Mouse (Mus musculus) heart, adult 8-10 months (tissue): ENCODE measurements at regions not wholly inside any gene's neighbourhood (a gene's known extent, or its start where the extent isn't known, plus 50 kb on each side); places are given as distances from the start of the nearest gene placed in this dataset.
A peak's percentile ranks its signal among the peaks of the same experiment; 100 is the strongest.

ENCODE experiments used
- DNase-seq: peaks from one replicate; pipeline ENCODE4 v3.0.0; 2022; ENCODE audit warnings: low spot score

- DNase-seq = no peak
Measured at GRCm38 (mm10) chr9:117967080-117967479, 73.2 kb upstream of the Azi2 start.

DNA sequence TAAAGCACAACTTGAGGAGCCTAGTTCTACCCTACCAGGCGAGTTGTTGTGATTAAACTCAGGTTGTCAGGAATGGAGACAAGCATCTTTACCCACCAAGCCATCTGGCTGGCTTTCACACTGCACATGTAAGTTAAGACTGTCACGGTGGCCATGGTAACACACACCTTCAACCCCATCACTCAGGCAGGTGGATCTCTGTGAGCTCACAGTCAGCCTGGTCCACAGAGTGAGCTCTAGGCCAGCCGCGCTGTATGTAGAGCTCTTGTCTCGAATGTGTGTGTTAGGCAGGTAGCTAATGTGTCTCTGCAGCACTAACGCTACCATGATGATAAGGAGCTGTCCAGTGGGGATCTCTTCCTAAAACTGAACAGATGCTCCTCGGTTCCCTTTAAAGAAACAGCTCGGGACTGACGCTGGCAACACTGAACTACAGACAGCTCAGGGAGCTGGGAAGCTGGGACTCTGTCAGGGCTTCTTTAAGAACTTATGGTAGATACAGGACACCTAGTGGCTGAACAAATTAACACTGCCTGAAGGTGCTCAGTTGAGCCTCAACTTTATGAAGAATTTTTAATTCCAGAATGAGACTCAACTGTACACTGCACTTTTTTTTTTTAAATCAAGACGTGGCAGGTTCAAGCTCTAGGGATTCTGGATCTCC lies 73.8 kb upstream of the Azi2 start:
- peak; percentile 19 for DNase-seq

DNA sequence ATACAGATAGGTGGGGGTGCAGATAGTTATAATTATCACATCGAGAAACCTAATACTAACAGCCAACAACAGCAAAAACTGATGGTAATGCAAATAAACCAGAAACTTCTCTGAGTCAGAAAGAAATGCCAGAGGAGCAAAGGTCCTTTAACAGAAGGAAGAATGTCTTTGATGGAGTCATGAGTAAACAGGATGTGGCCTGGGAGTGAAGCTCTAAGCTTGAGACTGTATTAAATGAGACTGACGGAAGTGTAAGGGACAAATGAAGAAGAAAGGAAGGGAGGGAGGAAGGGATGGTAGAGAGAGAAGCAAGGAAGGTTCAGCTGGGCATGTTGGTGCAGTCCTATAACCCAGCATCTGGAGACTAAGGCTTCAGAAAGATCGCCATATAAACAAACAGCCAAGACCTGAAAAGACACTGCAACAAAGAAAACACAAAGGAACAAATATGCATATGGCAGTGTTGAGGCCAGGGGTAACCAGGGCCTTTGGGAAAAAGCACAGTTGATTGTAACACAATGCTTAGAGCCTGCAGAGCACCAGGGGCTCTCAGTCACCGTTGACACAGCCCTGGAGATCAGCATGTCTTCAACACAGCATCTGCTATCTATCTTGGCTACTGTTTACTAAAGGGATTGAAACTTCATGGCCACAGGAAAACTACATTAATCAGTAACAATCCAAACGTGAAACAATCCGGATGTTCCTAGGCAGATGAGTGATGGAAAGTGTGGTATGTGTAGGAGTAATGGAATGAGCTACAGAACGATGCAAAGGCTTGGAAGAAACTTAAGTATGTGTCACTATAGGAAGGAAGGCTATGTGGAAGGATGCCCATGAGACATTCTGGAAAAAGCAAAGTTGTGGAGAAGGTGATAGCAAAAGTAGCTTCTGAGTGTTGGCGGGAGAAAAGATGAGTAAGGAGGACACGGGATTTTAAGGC lies 77.9 kb upstream of the Azi2 start:
- DNase-seq = no peak

DNA sequence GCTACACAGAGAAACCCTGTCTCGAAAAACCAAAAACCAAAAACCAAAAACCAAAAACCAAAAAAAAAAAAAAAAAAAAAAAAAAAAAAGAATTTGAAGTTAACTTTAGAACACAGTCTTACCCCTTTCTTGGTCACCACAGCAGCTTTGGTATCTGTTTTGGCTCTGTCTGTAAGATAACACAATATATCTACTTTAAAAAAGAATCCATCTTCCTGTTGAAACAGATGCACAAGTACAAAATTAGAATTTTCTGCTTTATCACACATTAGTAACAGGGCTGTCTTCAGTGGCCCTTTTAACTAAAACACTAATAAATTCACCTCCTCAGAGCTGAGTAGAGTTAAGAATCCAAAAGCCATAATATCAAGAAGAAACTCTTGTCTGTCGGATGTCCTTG lies 80.5 kb upstream of the Azi2 start:
- no peak for DNase-seq

DNA sequence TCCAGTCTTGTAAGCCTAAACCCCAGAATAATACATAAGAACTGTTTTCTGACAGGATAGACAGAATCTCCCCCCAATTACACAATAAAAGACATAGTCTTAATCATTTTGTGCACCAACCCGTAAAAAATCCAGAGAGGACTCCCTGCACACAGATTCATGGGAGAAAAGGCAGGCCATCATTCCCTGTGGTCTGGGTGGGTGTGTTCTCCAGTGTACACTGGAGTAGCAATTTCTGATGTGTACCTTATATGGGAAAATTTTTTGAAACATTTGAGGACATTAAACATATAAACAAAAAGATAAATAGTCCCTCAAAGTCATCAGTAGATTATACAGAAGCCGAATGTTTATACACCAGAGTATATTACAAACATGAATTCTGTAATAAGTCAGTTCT lies 83.1 kb upstream of the Azi2 start:
- DNase-seq = no peak

- peak; percentile 39 for DNase-seq
Measured at GRCm38 (mm10) chr9:117956691-117957090, 83.6 kb upstream of the Azi2 start.

DNA sequence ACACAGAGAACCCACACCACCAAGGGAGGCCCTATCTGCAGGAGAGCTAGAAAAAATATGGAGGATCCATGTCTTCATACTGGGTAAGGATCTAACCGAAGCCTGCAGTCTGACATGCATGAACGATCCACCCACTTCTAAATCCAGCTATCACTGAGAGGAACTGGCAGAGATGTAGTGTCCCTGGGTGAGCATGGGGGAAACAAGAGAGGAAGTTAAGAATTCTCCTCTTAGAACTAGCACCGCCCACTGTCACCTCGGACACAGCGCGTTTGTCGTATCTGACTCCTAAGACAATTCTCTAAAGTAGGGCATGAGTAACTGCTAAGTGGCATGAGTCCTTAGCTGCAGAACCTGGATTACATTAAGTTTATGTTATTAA lies 112.8 kb upstream of the Azi2 start:
- DNase-seq = no peak

DNA sequence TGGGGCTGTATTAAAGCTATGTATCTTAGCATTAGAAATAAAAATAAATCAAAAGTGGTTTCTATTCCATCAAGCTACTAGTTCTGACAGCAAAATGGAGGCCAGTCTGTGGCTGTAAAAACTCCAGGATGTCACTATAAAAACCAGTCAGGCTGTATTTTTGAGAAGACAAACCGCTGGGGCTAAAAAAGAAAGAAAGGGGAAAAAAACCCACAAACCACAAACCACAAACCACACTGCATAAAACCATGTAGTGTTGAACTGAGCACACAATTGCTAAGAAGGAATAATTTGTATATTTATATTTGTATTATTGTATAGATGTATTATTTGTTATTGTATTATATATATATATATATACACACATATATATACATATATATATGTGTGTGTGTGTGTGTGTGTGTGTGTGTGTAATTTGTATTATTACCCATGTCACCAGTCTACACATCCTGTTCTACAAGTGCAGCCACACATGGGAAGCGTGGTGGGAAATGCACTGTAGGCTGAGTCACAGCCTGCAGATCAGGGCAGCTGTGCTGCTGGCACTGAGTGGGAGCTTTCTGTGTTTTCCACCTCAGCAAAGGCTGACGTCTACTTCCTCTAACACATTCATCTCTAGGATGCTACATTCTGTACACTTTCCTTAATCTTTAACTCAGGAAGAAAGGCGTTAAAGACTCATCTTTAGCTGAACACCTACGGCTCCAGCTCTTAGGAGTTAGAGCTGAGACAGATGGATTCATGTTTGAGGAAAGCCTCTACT lies 113.4 kb upstream of the Azi2 start:
- DNase-seq = no peak

DNA sequence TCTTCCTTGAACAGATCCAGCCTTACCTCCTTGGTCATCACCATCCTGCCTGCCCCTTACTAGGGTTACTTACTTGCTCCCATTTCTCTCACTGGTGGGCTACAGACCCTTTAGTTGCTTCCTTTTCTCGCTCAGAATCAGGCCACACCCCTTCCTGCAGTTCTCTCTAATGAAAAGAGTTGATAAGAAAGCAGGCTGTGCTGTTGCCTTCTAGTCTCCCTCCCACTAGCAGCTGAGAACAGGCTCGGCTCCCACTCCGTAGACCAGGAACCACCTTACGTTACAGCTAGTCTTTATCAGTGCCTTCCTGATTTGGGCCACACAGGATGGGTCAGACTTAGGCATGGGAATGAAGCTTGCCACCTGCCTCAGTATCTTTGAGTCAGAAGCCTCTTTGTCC lies 117.3 kb upstream of the Azi2 start:
- DNase-seq = no peak

DNA sequence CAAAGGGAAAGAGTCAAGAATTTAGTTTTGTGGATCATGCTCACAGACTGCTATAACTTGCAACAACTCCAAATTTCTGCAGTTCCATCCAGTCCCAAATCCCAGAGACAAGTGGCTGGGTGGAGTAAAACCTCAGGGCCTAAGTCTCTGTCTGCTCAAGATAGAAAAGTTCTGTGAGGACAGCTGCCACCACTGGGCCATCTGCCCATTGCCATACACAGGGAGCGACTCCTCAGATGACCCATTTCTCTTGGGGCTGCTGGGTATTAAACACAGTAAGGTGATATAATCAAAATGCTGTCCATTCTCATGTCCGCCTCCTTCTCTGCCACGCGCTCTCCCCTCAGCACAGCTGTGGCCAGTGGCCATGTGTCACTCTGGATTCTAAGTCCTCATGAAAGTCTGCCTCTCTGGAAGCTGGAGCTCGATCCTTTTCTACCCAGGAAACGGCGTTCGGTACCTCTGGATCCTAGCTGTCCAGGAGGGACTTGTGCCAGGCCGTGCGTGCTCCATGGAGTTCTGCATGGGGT lies 132.3 kb upstream of the Azi2 start:
- no peak for DNase-seq

DNA sequence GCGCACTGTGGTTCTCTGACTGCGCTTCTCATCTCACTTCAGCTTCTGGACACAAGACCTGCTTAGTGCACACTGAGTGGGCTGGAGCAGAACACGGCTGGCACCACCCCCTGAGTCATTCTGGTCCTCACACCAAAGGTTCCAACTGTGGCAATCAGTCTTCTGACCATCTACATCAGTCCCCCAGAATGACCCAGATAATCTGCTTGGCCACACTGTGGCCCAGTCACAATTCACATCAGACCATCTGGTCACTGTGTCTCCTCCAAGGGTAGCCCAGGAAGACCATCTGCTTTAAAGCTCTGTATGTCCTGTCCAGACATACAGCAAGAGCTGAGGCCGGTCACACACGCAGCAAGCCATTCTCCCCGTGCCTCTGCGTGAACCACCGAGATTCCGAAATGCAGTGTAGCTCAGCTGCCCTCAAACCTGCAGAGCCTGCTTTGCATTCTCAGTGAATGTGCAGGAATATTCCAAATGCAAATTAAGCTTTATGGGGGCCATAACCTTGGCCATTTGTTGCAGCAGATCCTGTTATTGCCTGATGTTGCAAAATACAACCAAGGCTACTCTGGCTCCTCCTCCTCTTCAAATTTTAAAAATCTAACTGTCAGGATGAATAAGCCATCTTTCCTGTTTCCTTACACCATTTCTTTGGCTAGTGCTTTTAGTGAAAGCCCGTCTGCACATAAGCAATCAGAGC lies 135.1 kb upstream of the Azi2 start:
- DNase-seq = no peak

GRCm38 (mm10) chr9:117904621-117905020 lies 135.7 kb upstream of the Azi2 start:
- DNase-seq = no peak

GRCm38 (mm10) chr9:117903025-117903424 lies 137.3 kb upstream of the Azi2 start:
- DNase-seq = peak; percentile 7

DNA sequence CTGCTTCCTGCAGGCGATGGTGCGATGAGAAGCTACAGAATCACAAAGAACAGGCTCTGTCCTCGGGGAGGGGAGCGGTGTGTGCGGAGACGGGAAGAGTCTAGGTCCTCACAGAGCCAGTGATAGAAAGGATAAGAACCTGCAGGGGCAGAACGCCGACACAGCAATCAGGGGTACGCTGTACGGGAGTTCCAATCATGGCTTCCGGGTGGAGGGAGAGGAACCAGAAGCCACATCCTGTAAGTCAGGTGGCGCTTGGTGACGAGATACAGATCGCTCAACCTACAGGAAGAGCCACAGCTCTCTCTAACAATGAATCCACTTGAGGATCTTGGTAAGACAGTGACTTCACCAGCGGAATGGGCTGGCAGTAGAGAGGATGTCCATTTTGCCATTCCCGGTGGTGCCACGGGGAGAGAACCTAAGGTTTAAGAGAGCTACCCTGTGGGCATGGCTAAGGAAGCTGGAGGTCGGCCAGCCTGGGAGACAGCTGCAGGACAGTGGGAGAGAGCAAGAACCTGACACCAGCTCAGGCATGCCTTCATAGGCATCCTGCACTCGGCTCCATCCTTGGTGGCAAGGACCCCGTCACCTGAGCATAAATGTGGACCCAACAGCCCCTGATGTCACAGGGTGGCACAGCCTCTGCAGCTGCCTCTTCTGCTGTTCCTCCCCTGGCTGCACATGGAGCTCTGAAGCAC lies 137.9 kb upstream of the Azi2 start:
- no peak for DNase-seq

DNA sequence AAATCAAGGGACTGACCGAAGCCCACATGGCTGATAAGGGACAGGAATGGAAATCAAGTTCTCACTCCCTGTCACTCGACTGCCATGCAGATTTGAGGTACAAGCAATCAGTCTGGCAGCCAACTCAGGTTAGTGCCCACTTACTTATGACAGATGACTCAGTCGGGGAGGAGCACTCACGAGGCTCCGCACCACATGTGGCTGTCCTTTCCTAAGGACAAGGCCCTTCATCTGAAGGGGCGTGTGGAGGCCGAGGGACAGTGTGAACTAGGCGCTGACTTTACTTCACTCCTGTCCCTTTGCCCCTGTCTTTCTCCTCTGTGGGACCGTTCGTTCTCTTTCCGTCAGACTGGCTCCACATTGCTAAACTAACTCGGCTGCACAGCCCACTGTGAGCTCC lies 139.7 kb upstream of the Azi2 start:
- no peak for DNase-seq

DNA sequence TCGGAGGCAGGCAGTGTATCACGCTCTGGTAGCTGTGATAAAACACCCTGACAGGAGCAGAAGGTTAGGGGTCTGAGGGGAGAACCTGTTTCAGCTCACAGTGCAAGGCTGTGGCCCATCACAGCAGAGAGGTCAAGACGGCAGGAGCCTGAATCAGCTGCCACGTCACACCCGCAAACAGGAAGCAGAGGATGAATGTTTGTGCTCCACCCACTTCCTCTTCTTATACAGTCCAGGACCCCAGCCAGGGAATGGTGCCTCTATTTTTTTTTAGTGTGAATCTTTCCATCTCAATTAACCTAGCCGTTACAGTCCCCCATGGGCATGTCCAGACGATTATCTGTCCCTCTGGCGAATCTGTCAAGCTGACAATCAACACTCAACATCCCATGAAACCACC lies 143.8 kb upstream of the Azi2 start:
- DNase-seq = no peak

DNA sequence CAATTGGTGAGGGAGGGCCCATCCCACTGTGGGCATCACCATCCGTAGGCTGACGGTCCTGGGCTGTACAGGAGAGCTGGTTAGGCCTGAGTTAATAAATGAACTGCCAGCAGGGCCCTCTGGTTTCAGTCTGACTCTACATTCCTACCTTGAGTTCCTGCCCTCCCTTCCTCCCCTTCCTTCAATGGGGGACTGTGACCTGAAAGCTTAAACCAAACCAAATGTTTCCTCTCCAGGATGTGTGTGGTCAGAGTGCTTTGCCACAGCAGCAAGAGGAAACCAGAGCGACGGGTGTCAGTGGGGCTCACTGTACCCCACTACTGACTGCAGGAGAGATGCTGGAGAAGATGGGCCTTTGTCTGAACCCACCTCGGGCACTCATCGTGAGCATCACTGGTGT lies 147.7 kb upstream of the Azi2 start:
- no peak for DNase-seq

DNA sequence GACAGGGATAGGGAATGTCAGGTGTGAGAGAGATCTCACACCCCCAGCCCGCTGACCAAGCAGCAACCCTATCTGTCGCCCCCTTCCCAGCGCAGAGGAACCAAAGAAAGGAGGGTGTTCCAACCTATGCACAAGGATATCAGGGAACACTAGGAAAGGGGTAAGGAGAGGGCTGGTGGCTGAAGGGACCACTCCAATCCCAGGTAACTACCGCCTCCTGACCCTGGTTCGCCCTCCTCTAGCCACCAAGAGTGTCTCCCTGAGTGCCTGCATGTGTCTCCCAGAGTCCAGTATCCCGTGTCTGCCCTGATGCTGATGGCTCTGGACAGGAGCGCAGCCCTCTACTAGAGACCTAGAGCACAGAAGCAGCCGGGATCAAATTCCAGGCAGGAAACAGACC lies 167.1 kb upstream of the Azi2 start:
- no peak for DNase-seq

GRCm38 (mm10) chr9:117872387-117873081 lies 167.8 kb upstream of the Azi2 start:
- DNase-seq = no peak

DNA sequence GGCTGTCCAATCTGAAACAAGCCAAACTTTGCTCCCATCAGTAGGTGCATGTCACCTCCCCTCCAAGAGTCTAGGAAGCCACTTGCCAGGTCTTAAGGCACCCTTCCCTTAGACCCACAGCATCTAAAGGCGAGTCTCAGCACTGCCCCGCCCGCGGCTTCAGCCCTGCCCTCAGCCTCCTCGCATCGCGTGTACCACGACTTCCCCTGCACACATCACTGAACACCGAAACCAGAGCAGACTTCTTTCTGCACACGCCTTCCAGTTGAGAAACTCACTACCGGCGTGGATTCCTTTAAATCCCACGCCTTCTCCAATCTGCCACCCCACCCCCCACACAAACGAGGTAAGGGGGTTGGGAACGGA lies 168.3 kb upstream of the Azi2 start:
- no peak for DNase-seq
